In genomic region chr6:16797669-16798068, GRCm38 (mm10) we compare ENCODE assay signal across 8 mouse cellular contexts.
A peak's percentile ranks its signal among the peaks of the same experiment; 100 is the strongest.
DNase-seq lines count a peak whose midpoint lies in the region; ATAC-seq and TF ChIP-seq lines count a peak whose summit lies in the region.

No protein-coding gene starts in this region.

- DNase-seq in intestine, embryonic 14.5 days (ENCODE audit: low spot score), result peak; percentile 71
- DNase-seq in embryo, embryonic 9.5 days (ENCODE audit: extremely low spot score), result peak; percentile 67
- DNase-seq in hindbrain, embryonic 14.5 days (ENCODE audit: low spot score), result peak; percentile 87
- peak; percentile 8 to 10 for DNase-seq in layer of hippocampus, postnatal 36 days
- peak; percentile 26 for DNase-seq in stomach, postnatal 0 days (ENCODE audit: low spot score)
- no peak for DNase-seq in urinary bladder, adult 18-20 months (ENCODE audit: low spot score in 2 of 2)

- 20% methylated on average over 10 of the region's 10 CpGs for WGBS in intestine, embryonic 14.5 days
- WGBS in intestine, embryonic 16.5 days, result 20% methylated on average over 10 of the region's 10 CpGs
- WGBS in hindbrain, embryonic 14.5 days, result 25% methylated on average over 10 of the region's 10 CpGs
- 31% methylated on average over 10 of the region's 10 CpGs for WGBS in midbrain, embryonic 12.5 days
- 12% methylated on average over 10 of the region's 10 CpGs for WGBS in stomach, postnatal 0 days

- no peaks in the 10 kb centered on the region for H3K9me3 ChIP-seq in intestine, embryonic 14.5 days (ENCODE audit: control insufficient read depth, low read length)
- no peaks in the 10 kb centered on the region for H3K9me3 ChIP-seq in intestine, embryonic 16.5 days (ENCODE audit: control insufficient read depth, low read length)
- H3K9me3 ChIP-seq in hindbrain, embryonic 14.5 days (ENCODE audit: control insufficient read depth, low read length), result no peaks in the 10 kb centered on the region
- H3K9me3 ChIP-seq in midbrain, embryonic 12.5 days, result no peaks in the 10 kb centered on the region
- H3K9me3 ChIP-seq in stomach, postnatal 0 days (ENCODE audit: control insufficient read depth, low read length), result no peaks in the 10 kb centered on the region

- H3K4me1 ChIP-seq in intestine, embryonic 14.5 days (replicated peaks; ENCODE audit: control insufficient read depth, insufficient read depth, low read length), result peaks cover 3% of the 10 kb centered on the region; the same call in 1 of the 2 replicates
- H3K4me1 ChIP-seq in intestine, embryonic 16.5 days (ENCODE audit: control insufficient read depth, insufficient read depth, low read length), result no peaks in the 10 kb centered on the region
- 0 out of 2 replicates have a peak, but pooled peaks cover 5% of the 10 kb centered on the region for H3K4me1 ChIP-seq in hindbrain, embryonic 14.5 days (replicated peaks; ENCODE audit: control insufficient read depth, insufficient read depth, low read length)
- no peaks in the 10 kb centered on the region for H3K4me1 ChIP-seq in midbrain, embryonic 12.5 days
- no peaks in the 10 kb centered on the region for H3K4me1 ChIP-seq in stomach, postnatal 0 days (replicated peaks; ENCODE audit: control insufficient read depth, insufficient read depth)

- H3K9ac ChIP-seq in intestine, embryonic 14.5 days (ENCODE audit: low read length), result no peak overlapping the region
- H3K9ac ChIP-seq in intestine, embryonic 16.5 days (ENCODE audit: low read depth, low read length), result no peak overlapping the region
- H3K9ac ChIP-seq in hindbrain, embryonic 14.5 days, result no peak overlapping the region
- H3K9ac ChIP-seq in midbrain, embryonic 12.5 days (replicated peaks), result no peak overlapping the region
- no peak overlapping the region for H3K9ac ChIP-seq in stomach, postnatal 0 days (ENCODE audit: low read length)

- H3K27ac ChIP-seq in intestine, embryonic 14.5 days (ENCODE audit: low read depth), result no peak overlapping the region
- no peak overlapping the region for H3K27ac ChIP-seq in intestine, embryonic 16.5 days (ENCODE audit: low read length)
- no peak overlapping the region for H3K27ac ChIP-seq in hindbrain, embryonic 14.5 days
- no peak overlapping the region for H3K27ac ChIP-seq in midbrain, embryonic 12.5 days (replicated peaks)
- no peak overlapping the region for H3K27ac ChIP-seq in stomach, postnatal 0 days (replicated peaks)

- TF ChIP-seq EP300 in stomach, postnatal 0 days (optimal IDR thresholded peaks at IDR 0.05), result no peak

- 0 out of 2 replicates have a peak overlapping the region, but pooled peaks have one; percentile 11 for H3K4me2 ChIP-seq in intestine, embryonic 14.5 days (ENCODE audit: low read length)
- no peak overlapping the region for H3K4me2 ChIP-seq in intestine, embryonic 16.5 days (ENCODE audit: low read depth, low read length)
- H3K4me2 ChIP-seq in hindbrain, embryonic 14.5 days (replicated peaks), result no peak overlapping the region
- no peak overlapping the region for H3K4me2 ChIP-seq in midbrain, embryonic 12.5 days (replicated peaks)
- H3K4me2 ChIP-seq in stomach, postnatal 0 days (replicated peaks; ENCODE audit: low read depth), result 0 out of 2 replicates have a peak overlapping the region, but pooled peaks have one; percentile 2

- H3K36me3 ChIP-seq in intestine, embryonic 14.5 days (ENCODE audit: control insufficient read depth, insufficient read depth, low read length), result no peaks in the 10 kb centered on the region
- no peaks in the 10 kb centered on the region for H3K36me3 ChIP-seq in intestine, embryonic 16.5 days (ENCODE audit: control insufficient read depth, insufficient read depth, low read length)
- H3K36me3 ChIP-seq in hindbrain, embryonic 14.5 days (replicated peaks; ENCODE audit: control insufficient read depth, insufficient read depth), result no peaks in the 10 kb centered on the region
- no peaks in the 10 kb centered on the region for H3K36me3 ChIP-seq in midbrain, embryonic 12.5 days
- H3K36me3 ChIP-seq in stomach, postnatal 0 days (ENCODE audit: control insufficient read depth, insufficient read depth, low read length), result no peaks in the 10 kb centered on the region

- H3K4me3 ChIP-seq in intestine, embryonic 14.5 days (ENCODE audit: low read depth, low read length), result no peak overlapping the region
- no peak overlapping the region for H3K4me3 ChIP-seq in intestine, embryonic 16.5 days (ENCODE audit: low read length)
- no peak overlapping the region for H3K4me3 ChIP-seq in hindbrain, embryonic 14.5 days (replicated peaks; ENCODE audit: low read length)
- no peak overlapping the region for H3K4me3 ChIP-seq in midbrain, embryonic 12.5 days
- no peak overlapping the region for H3K4me3 ChIP-seq in stomach, postnatal 0 days (ENCODE audit: low read depth, low read length)

- ATAC-seq in intestine, embryonic 14.5 days (replicated peaks; ENCODE audit: low FRiP score, low TSS enrichment, low read depth), result no peak
- no peak for ATAC-seq in intestine, embryonic 16.5 days
- peak; percentile 66; the same call in 1 of the 2 replicates for ATAC-seq in hindbrain, embryonic 14.5 days (ENCODE audit: low FRiP score)
- peak; percentile 55 for ATAC-seq in midbrain, embryonic 12.5 days (ENCODE audit: low FRiP score, low read depth)
- 0 out of 2 replicates have a peak, but pooled peaks have one; percentile 32 for ATAC-seq in stomach, postnatal 0 days (ENCODE audit: low FRiP score, low TSS enrichment)

- TF ChIP-seq CTCF in stomach, postnatal 0 days (IDR thresholded peaks at IDR 0.05; ENCODE audit: low read depth), result peak; percentile 79

- no peaks in the 10 kb centered on the region for H3K27me3 ChIP-seq in intestine, embryonic 14.5 days (replicated peaks; ENCODE audit: control insufficient read depth, insufficient read depth, low read length)
- no peaks in the 10 kb centered on the region for H3K27me3 ChIP-seq in intestine, embryonic 16.5 days (replicated peaks; ENCODE audit: control insufficient read depth, insufficient read depth, low read length)
- no peaks in the 10 kb centered on the region for H3K27me3 ChIP-seq in hindbrain, embryonic 14.5 days (ENCODE audit: control insufficient read depth, insufficient read depth, low read length)
- H3K27me3 ChIP-seq in midbrain, embryonic 12.5 days, result no peaks in the 10 kb centered on the region
- no peaks in the 10 kb centered on the region for H3K27me3 ChIP-seq in stomach, postnatal 0 days (ENCODE audit: control insufficient read depth, insufficient read depth, low read length)

Comparison
In these comparisons a context has a peak if more than half of its experiments do, and no peak if none do; other contexts are left out.
1. H3K4me2 ChIP-seq: peak in intestine, embryonic 14.5 days (single experiment) and stomach, postnatal 0 days (single experiment); none in intestine, embryonic 16.5 days (single experiment), hindbrain, embryonic 14.5 days (single experiment) and midbrain, embryonic 12.5 days (single experiment).
2. ATAC-seq: peak in hindbrain, embryonic 14.5 days (single experiment), midbrain, embryonic 12.5 days (single experiment) and stomach, postnatal 0 days (single experiment); none in intestine, embryonic 14.5 days (single experiment) and intestine, embryonic 16.5 days (single experiment).
3. DNase-seq: peak in intestine, embryonic 14.5 days (single experiment), embryo, embryonic 9.5 days (single experiment), hindbrain, embryonic 14.5 days (single experiment), layer of hippocampus, postnatal 36 days (2 of 2) and stomach, postnatal 0 days (single experiment); none in urinary bladder, adult 18-20 months (0 of 2).